Mouse (Mus musculus): Measurements from ENCODE around the gene Fat4.

DNA sequence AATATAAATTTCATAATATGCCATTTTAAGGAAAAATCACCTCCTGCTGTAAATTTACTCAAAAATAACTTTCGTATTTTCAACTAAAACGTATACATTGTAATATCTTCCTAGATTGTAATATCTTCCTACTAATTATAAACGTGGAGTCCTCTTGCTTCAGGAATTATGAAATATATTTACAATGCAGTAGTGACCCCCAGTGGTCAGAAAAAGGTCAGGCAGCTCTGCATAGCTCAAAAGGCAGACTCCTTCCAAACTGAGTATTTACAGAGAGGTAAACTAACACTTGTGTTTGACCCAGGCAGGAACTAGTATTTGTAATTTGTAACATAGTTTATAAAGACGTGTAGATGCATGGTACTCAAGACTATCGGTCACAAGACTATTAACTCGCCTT is 37.2 kb upstream of the Fat4 start:
- peak; percentile 67; the same call in 1 of the 2 replicates for TF ChIP-seq CTCF (IDR thresholded peaks at IDR 0.05; ENCODE audit: borderline replicate concordance, extremely low read depth, insufficient read depth, insufficient read length)
- TF ChIP-seq POLR2A (IDR thresholded peaks at IDR 0.05; ENCODE audit: borderline replicate concordance, extremely low read depth, insufficient read depth, insufficient read length, poor library complexity, severe bottlenecking), result no peak

All from brain, embryonic 14.5 days (tissue).